In the genomic region with DNA sequence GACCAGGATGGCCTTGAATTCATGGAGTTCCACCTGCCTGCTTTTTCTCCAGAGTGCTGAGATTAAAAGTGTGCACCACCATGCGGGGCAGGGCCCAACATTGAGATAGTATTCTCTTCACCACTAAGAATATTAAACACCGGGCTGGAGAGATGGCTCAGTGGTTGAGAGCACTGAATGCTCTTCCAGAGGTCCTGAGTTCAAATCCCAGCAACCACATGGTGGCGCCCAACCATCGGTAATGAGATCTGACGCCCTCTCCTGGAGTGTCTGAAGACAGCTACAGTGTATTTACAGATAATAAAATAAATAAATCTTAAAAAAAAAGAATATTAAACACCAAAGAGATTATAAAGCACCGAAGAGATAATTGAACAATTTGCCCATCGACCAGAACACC, we compare ENCODE assay signal across 11 mouse cellular contexts. TPM values are rescaled to one million over a fixed set of nuclear protein-coding genes. Genes with fewer than 3 reads are reported as not detected.
DNase-seq lines count a peak whose midpoint lies in the region; ATAC-seq and TF ChIP-seq lines count a peak whose summit lies in the region.
"Had no signal": no experiment of that assay in that cellular context is flagged by ENCODE, and none has a peak within 500 bp of the region (broad histone marks: within the 10 kb centered on the region; RNA-seq: fewer than 3 reads in every experiment).

No protein-coding gene starts in this region.

- H3K27me3 ChIP-seq in liver, embryonic 13.5 days: no peaks in the 10 kb centered on the region
- no peaks in the 10 kb centered on the region for H3K27me3 ChIP-seq in splenic B cell, adult 2 months (ENCODE audit: control insufficient read depth, insufficient read depth, low read length, poor library complexity, severe bottlenecking)
- H3K27me3 ChIP-seq: embryonic facial prominence, embryonic 12.5 days; kidney, embryonic 15.5 days; lung, embryonic 15.5 days had no signal

- H3K4me1 ChIP-seq in liver, embryonic 13.5 days (replicated peaks): peaks cover 38% of the 10 kb centered on the region

- DNase-seq in adrenal gland, postnatal 36 days: peak; percentile 39 to 43
- DNase-seq in adrenal gland, postnatal 14 days: no peak
- DNase-seq in left cerebral cortex, adult 2 months (ENCODE audit: extremely low spot score in 1 of 2, low spot score in 2 of 2): no peak
- DNase-seq in left cerebral cortex, postnatal 4 days: no peak
- peak; percentile 40 for DNase-seq in liver, embryonic 13.5 days
- DNase-seq in splenic B cell, adult 2 months (ENCODE audit: low read depth, low spot score): peak; percentile 60
- DNase-seq in right cerebral cortex, adult 2 months (ENCODE audit: low spot score in 2 of 2): no peak
- DNase-seq in urinary bladder, postnatal 4 days (ENCODE audit: low spot score in 2 of 2): no peak

- H3K4me3 ChIP-seq in left cerebral cortex, adult 2 months: no peak overlapping the region
- H3K4me3 ChIP-seq in liver, embryonic 13.5 days (replicated peaks): no peak overlapping the region

- ATAC-seq in liver, embryonic 13.5 days (ENCODE audit: low read depth): no peak

- H3K9ac ChIP-seq in liver, embryonic 13.5 days: no peak overlapping the region
- H3K9ac ChIP-seq: embryonic facial prominence, embryonic 12.5 days; lung, embryonic 15.5 days had no signal

- no peak overlapping the region; the same call in 1 of the 2 replicates for H3K27ac ChIP-seq in left cerebral cortex, adult 2 months
- H3K27ac ChIP-seq in liver, embryonic 13.5 days: peak overlapping the region; percentile 24; the same call in 1 of the 2 replicates
- H3K27ac ChIP-seq: embryonic facial prominence, embryonic 12.5 days; lung, embryonic 15.5 days had no signal

- no peaks in the 10 kb centered on the region for H3K36me3 ChIP-seq in liver, embryonic 13.5 days
- 0 out of 2 replicates have a peak, but pooled peaks cover 1% of the 10 kb centered on the region for H3K36me3 ChIP-seq in splenic B cell, adult 2 months (ENCODE audit: control insufficient read depth, insufficient read depth, low read length, poor library complexity, severe bottlenecking)
- H3K36me3 ChIP-seq: embryonic facial prominence, embryonic 12.5 days; kidney, embryonic 15.5 days; lung, embryonic 15.5 days had no signal

- TF ChIP-seq CTCF in left cerebral cortex, adult 2 months (IDR thresholded peaks at IDR 0.05): peak; percentile 29

- no peaks in the 10 kb centered on the region for H3K9me3 ChIP-seq in liver, embryonic 13.5 days (replicated peaks)
- H3K9me3 ChIP-seq: embryonic facial prominence, embryonic 12.5 days; kidney, embryonic 15.5 days; lung, embryonic 15.5 days had no signal

- no peak overlapping the region for H3K4me2 ChIP-seq in liver, embryonic 13.5 days

- 67% methylated on average over 7 of the region's 7 CpGs for WGBS in liver, embryonic 13.5 days (ENCODE audit: insufficient replicate concordance)

- intact Hi-C loops in left cerebral cortex, adult 2 months (cut with DNase I): no loop called here
- intact Hi-C loops in left cerebral cortex, postnatal 4 days (cut with DNase I): no loop called here

RNA-seq across cellular contexts. Expression of gene Urgcp, which starts 20.1 kb away (rescaled TPM):
- 10 to 100 TPM; 59.2 to 64.6 TPM for total RNA-seq in adrenal gland, postnatal 36 days (2021)
- 56.0 and 56.9 TPM in 2 replicates for total RNA-seq in adrenal gland, postnatal 14 days (2021)
- total RNA-seq in left cerebral cortex, adult 2 months (2021): 10 to 100 TPM; 67.7 to 71.0 TPM
- total RNA-seq in left cerebral cortex, postnatal 4 days (2021): 10 to 100 TPM; 41.5 to 52.4 TPM
- 9.4 and 10.0 TPM in 2 replicates for polyA plus RNA-seq in liver, embryonic 13.5 days (2015; fragmentation: Nextera tagmentation; extraction: Ambion mirVana)

RNA-seq across cellular contexts. Expression of gene Mrps24, which starts 26.6 kb away (rescaled TPM):
- total RNA-seq in adrenal gland, postnatal 36 days (2021): 100 to 1,000 TPM; 117 to 202 TPM
- 148 and 152 TPM in 2 replicates for total RNA-seq in adrenal gland, postnatal 14 days (2021)
- 10 to 100 TPM; 54.9 to 67.2 TPM for total RNA-seq in left cerebral cortex, adult 2 months (2021)
- total RNA-seq in left cerebral cortex, postnatal 4 days (2021): 10 to 100 TPM; 90.3 to 93.2 TPM
- 122 and 135 TPM in 2 replicates for polyA plus RNA-seq in liver, embryonic 13.5 days (2015; fragmentation: Nextera tagmentation; extraction: Ambion mirVana)

RNA-seq across cellular contexts. Expression of gene Dbnl, which starts 46.2 kb away (rescaled TPM):
- total RNA-seq in adrenal gland, postnatal 36 days (2021): 10 to 100 TPM; 67.3 to 73.6 TPM
- 51.7 and 62.9 TPM in 2 replicates for total RNA-seq in adrenal gland, postnatal 14 days (2021)
- total RNA-seq in left cerebral cortex, adult 2 months (2021): 10 to 100 TPM; 68.0 to 68.4 TPM
- total RNA-seq in left cerebral cortex, postnatal 4 days (2021): 10 to 100 TPM; 89.8 to 92.4 TPM
- polyA plus RNA-seq in liver, embryonic 13.5 days (2015; fragmentation: Nextera tagmentation; extraction: Ambion mirVana): 57.5 and 64.4 TPM in 2 replicates

Comparison
In these comparisons a context has a peak if more than half of its experiments do, and no peak if none do; other contexts are left out.
1. DNase-seq: peak in adrenal gland, postnatal 36 days (2 of 2), liver, embryonic 13.5 days (single experiment) and splenic B cell, adult 2 months (single experiment); none in adrenal gland, postnatal 14 days (single experiment), left cerebral cortex, adult 2 months (0 of 2), left cerebral cortex, postnatal 4 days (single experiment), right cerebral cortex, adult 2 months (0 of 2) and urinary bladder, postnatal 4 days (0 of 2).